Mouse (Mus musculus): ENCODE measurements around the gene Gm11639.

The Gm11639 gene

GRCm38 (mm10) chr11:105155915-105156314 lies 470.4 kb downstream of the Gm11639 start:
- Histone ChIP-seq H3K4me3 (replicated peaks; ENCODE audit: low read length) (no peak overlapping the region), H3K9me3 (ENCODE audit: low read length) (no peaks in the 10 kb centered on the region), H3K4me1 (replicated peaks; ENCODE audit: low read depth, low read length) (peaks cover 91% of the 10 kb centered on the region), H3K36me3 (ENCODE audit: insufficient read depth, low read length) (no peaks in the 10 kb centered on the region), H3K27me3 (ENCODE audit: insufficient read depth, low read length) (0 out of 2 replicates have a peak, but pooled peaks cover 3% of the 10 kb centered on the region)
- TF ChIP-seq CTCF (conservative IDR thresholded peaks at IDR 0.05; ENCODE audit: low read length) = no peak
- no peak for TF ChIP-seq NANOG (IDR thresholded peaks at IDR 0.05; ENCODE audit: borderline replicate concordance, low read length)
- TF ChIP-seq POU5F1 (IDR thresholded peaks at IDR 0.05; ENCODE audit: borderline replicate concordance, low read length) = no peak

- H3K27me3 ChIP-seq (ENCODE audit: insufficient read depth, low read length) = 0 out of 2 replicates have a peak, but pooled peaks cover 3% of the 10 kb centered on the region
- H3K9me3 ChIP-seq (ENCODE audit: low read length) = no peaks in the 10 kb centered on the region
- TF ChIP-seq CTCF (conservative IDR thresholded peaks at IDR 0.05; ENCODE audit: low read length) (no peak), POU5F1 (IDR thresholded peaks at IDR 0.05; ENCODE audit: borderline replicate concordance, low read length) (no peak), NANOG (IDR thresholded peaks at IDR 0.05; ENCODE audit: borderline replicate concordance, low read length) (no peak)
- peak overlapping the region; percentile 65 for H3K4me3 ChIP-seq (replicated peaks; ENCODE audit: low read length)
- peaks cover 91% of the 10 kb centered on the region for H3K4me1 ChIP-seq (replicated peaks; ENCODE audit: low read depth, low read length)
- no peaks in the 10 kb centered on the region for H3K36me3 ChIP-seq (ENCODE audit: insufficient read depth, low read length)
These were observed 471.3 kb downstream of the Gm11639 start for GRCm38 (mm10) chr11:105156748-105157267.

- H3K36me3 ChIP-seq (ENCODE audit: insufficient read depth, low read length) = no peaks in the 10 kb centered on the region
- TF ChIP-seq NANOG (IDR thresholded peaks at IDR 0.05; ENCODE audit: borderline replicate concordance, low read length) (no peak), CTCF (conservative IDR thresholded peaks at IDR 0.05; ENCODE audit: low read length) (no peak), POU5F1 (IDR thresholded peaks at IDR 0.05; ENCODE audit: borderline replicate concordance, low read length) (no peak)
- H3K4me1 ChIP-seq (replicated peaks; ENCODE audit: low read depth, low read length) = peaks cover 91% of the 10 kb centered on the region
- H3K4me3 ChIP-seq (replicated peaks; ENCODE audit: low read length) = no peak overlapping the region
- 0 out of 2 replicates have a peak, but pooled peaks cover 3% of the 10 kb centered on the region for H3K27me3 ChIP-seq (ENCODE audit: insufficient read depth, low read length)
- no peaks in the 10 kb centered on the region for H3K9me3 ChIP-seq (ENCODE audit: low read length)
These were observed 472.5 kb downstream of the Gm11639 start for GRCm38 (mm10) chr11:105158047-105158446.

GRCm38 (mm10) chr11:105159673-105160360 lies 474.3 kb downstream of the Gm11639 start:
- H3K4me1 ChIP-seq (replicated peaks; ENCODE audit: low read depth, low read length) = peaks cover 89% of the 10 kb centered on the region
- no peaks in the 10 kb centered on the region for H3K9me3 ChIP-seq (ENCODE audit: low read length)
- peaks cover 5% of the 10 kb centered on the region for H3K27me3 ChIP-seq (ENCODE audit: insufficient read depth, low read length)
- H3K4me3 ChIP-seq (replicated peaks; ENCODE audit: low read length) = no peak overlapping the region
- TF ChIP-seq CTCF (conservative IDR thresholded peaks at IDR 0.05; ENCODE audit: low read length) (no peak), POU5F1 (IDR thresholded peaks at IDR 0.05; ENCODE audit: borderline replicate concordance, low read length) (no peak), NANOG (IDR thresholded peaks at IDR 0.05; ENCODE audit: borderline replicate concordance, low read length) (no peak)
- no peaks in the 10 kb centered on the region for H3K36me3 ChIP-seq (ENCODE audit: insufficient read depth, low read length)

- Histone ChIP-seq H3K27me3 (ENCODE audit: insufficient read depth, low read length) (peaks cover 21% of the 10 kb centered on the region), H3K4me3 (replicated peaks; ENCODE audit: low read length) (no peak overlapping the region), H3K9me3 (ENCODE audit: low read length) (no peaks in the 10 kb centered on the region), H3K4me1 (replicated peaks; ENCODE audit: low read depth, low read length) (peaks cover 90% of the 10 kb centered on the region), H3K36me3 (ENCODE audit: insufficient read depth, low read length) (no peaks in the 10 kb centered on the region)
- TF ChIP-seq NANOG (IDR thresholded peaks at IDR 0.05; ENCODE audit: borderline replicate concordance, low read length) (no peak), CTCF (conservative IDR thresholded peaks at IDR 0.05; ENCODE audit: low read length) (no peak), POU5F1 (IDR thresholded peaks at IDR 0.05; ENCODE audit: borderline replicate concordance, low read length) (no peak)
These were observed 475.9 kb downstream of the Gm11639 start for GRCm38 (mm10) chr11:105161411-105161810.

- peaks cover 72% of the 10 kb centered on the region for H3K4me1 ChIP-seq (replicated peaks; ENCODE audit: low read depth, low read length)
- no peak for TF ChIP-seq POU5F1 (IDR thresholded peaks at IDR 0.05; ENCODE audit: borderline replicate concordance, low read length)
- no peak for TF ChIP-seq NANOG (IDR thresholded peaks at IDR 0.05; ENCODE audit: borderline replicate concordance, low read length)
- TF ChIP-seq CTCF (conservative IDR thresholded peaks at IDR 0.05; ENCODE audit: low read length) = no peak
- H3K9me3 ChIP-seq (ENCODE audit: low read length) = no peaks in the 10 kb centered on the region
- peaks cover 18% of the 10 kb centered on the region for H3K36me3 ChIP-seq (ENCODE audit: insufficient read depth, low read length)
- peaks cover 30% of the 10 kb centered on the region for H3K27me3 ChIP-seq (ENCODE audit: insufficient read depth, low read length)
- peak overlapping the region; percentile 75 for H3K4me3 ChIP-seq (replicated peaks; ENCODE audit: low read length)
These were observed 479.3 kb downstream of the Gm11639 start for GRCm38 (mm10) chr11:105164516-105165510.

GRCm38 (mm10) chr11:105166780-105167179 lies 481.3 kb downstream of the Gm11639 start:
- no peaks in the 10 kb centered on the region for H3K9me3 ChIP-seq (ENCODE audit: low read length)
- no peak for TF ChIP-seq POU5F1 (IDR thresholded peaks at IDR 0.05; ENCODE audit: borderline replicate concordance, low read length)
- no peak for TF ChIP-seq CTCF (conservative IDR thresholded peaks at IDR 0.05; ENCODE audit: low read length)
- no peak for TF ChIP-seq NANOG (IDR thresholded peaks at IDR 0.05; ENCODE audit: borderline replicate concordance, low read length)
- H3K4me1 ChIP-seq (replicated peaks; ENCODE audit: low read depth, low read length) = peaks cover 65% of the 10 kb centered on the region
- peaks cover 23% of the 10 kb centered on the region for H3K36me3 ChIP-seq (ENCODE audit: insufficient read depth, low read length)
- H3K4me3 ChIP-seq (replicated peaks; ENCODE audit: low read length) = peak overlapping the region; percentile 75
- peaks cover 30% of the 10 kb centered on the region for H3K27me3 ChIP-seq (ENCODE audit: insufficient read depth, low read length)
